Mouse (Mus musculus) CH12.LX (cell line): ENCODE measurements at regions not wholly inside any gene's neighbourhood (a gene's known extent, or its start where the extent isn't known, plus 50 kb on each side); places are given as distances from the start of the nearest gene placed in this dataset.
A peak's percentile ranks its signal among the peaks of the same experiment; 100 is the strongest.

ENCODE experiments used
- DNase-seq: peaks from one replicate; pipeline ENCODE4 v3.0.0-alpha.2; 2013; ENCODE audit errors: extremely low read depth
- H3K27ac ChIP-seq: 2 replicates; pipeline ENCODE4 v1.5.1; 2012; ENCODE audit warnings: low read depth, mild to moderate bottlenecking, control low read depth, moderate library complexity; ENCODE audit not compliant: insufficient read depth
- H3K27me3 ChIP-seq: replicated peaks from 2 replicates; pipeline ENCODE3; 2012; ENCODE audit warnings: inconsistent platforms
- H3K36me3 ChIP-seq, 2 experiments: replicated peaks in 1 of 2; 2 replicates each; pipeline versions ENCODE3 to v1.6.1; 2012; ENCODE audit warnings: inconsistent platforms in 1 of 2, low read length in 1 of 2, mild to moderate bottlenecking in 1 of 2, mixed read lengths in 1 of 2, moderate library complexity in 1 of 2; ENCODE audit not compliant: control insufficient read depth in 1 of 2, insufficient read depth in 1 of 2
- H3K4me1 ChIP-seq, 2 experiments: 2 replicates each; pipeline ENCODE4 v1.6.1; 2012; ENCODE audit warnings: inconsistent platforms in 1 of 2, moderate library complexity in 1 of 2; ENCODE audit not compliant: insufficient read depth in 2 of 2, control insufficient read depth in 1 of 2
- H3K4me2 ChIP-seq: 2 replicates; pipeline ENCODE4 v1.6.1; 2012; ENCODE audit warnings: low read depth, mild to moderate bottlenecking, control low read depth; ENCODE audit not compliant: poor library complexity, insufficient read depth, severe bottlenecking
- H3K4me3 ChIP-seq, 3 experiments: fragments of 150-350 bp in 1 of 3; sonication (generic) in 1 of 3; replicated peaks in 1 of 3; 2 replicates each; pipeline versions ENCODE3 to v1.5.1; 2011 to 2012; ENCODE audit warnings: low read depth in 2 of 3, low read length in 2 of 3, mild to moderate bottlenecking in 2 of 3, moderate library complexity in 2 of 3, control low read depth in 1 of 3, improper control_type of control experiment in 1 of 3, inconsistent platforms in 1 of 3, mixed read lengths in 1 of 3; ENCODE audit not compliant: poor library complexity in 1 of 3
- H3K79me2 ChIP-seq: replicated peaks from 2 replicates; pipeline ENCODE4 v1.6.1; 2012; ENCODE audit warnings: mild to moderate bottlenecking, moderate library complexity; ENCODE audit not compliant: control insufficient read depth, poor library complexity, insufficient read depth, severe bottlenecking; ENCODE audit errors: extremely low read depth
- H3K9ac ChIP-seq: 2 replicates; pipeline ENCODE4 v1.6.1; 2012; ENCODE audit warnings: low read depth, mild to moderate bottlenecking, control low read depth, moderate library complexity; ENCODE audit not compliant: insufficient read depth
- H3K9me3 ChIP-seq: replicated peaks from 2 replicates; pipeline ENCODE3; 2012; ENCODE audit warnings: low read length, inconsistent platforms, mixed read lengths
- EP300 ChIP-seq: IDR thresholded peaks from 2 replicates; pipeline ENCODE4 v1.6.1; 2011; ENCODE audit warnings: low read length, improper control_type of control experiment
- ETS1 ChIP-seq: conservative IDR thresholded peaks from 2 replicates; pipeline ENCODE4 v1.6.1; 2012; ENCODE audit warnings: low read depth, mild to moderate bottlenecking, inconsistent platforms, low read length, improper control_type of control experiment, moderate library complexity
- GABPA ChIP-seq: IDR thresholded peaks from 2 replicates; pipeline ENCODE4 v1.6.1; 2012; ENCODE audit warnings: low read depth, low read length, improper control_type of control experiment, inconsistent platforms; ENCODE audit not compliant: insufficient replicate concordance
- JUN ChIP-seq: IDR thresholded peaks from 2 replicates; pipeline ENCODE4 v1.6.1; 2011; ENCODE audit warnings: low read depth, mild to moderate bottlenecking, low read length, improper control_type of control experiment, moderate library complexity; ENCODE audit not compliant: insufficient read depth
- JUND ChIP-seq: conservative IDR thresholded peaks from 2 replicates; pipeline ENCODE4 v1.6.1; 2011; ENCODE audit warnings: low read depth, low read length, improper control_type of control experiment
- KAT2A ChIP-seq: IDR thresholded peaks from 2 replicates; pipeline ENCODE4 v1.6.1; 2012; ENCODE audit warnings: low read length, improper control_type of control experiment, inconsistent platforms; ENCODE audit not compliant: insufficient replicate concordance
- MAX ChIP-seq: IDR thresholded peaks from 2 replicates; pipeline ENCODE4 v1.6.1; 2011; ENCODE audit warnings: low read length, improper control_type of control experiment
- MEF2A ChIP-seq: IDR thresholded peaks from 2 replicates; pipeline ENCODE4 v1.6.1; 2014; ENCODE audit warnings: low read depth, mild to moderate bottlenecking, inconsistent platforms, low read length, improper control_type of control experiment, borderline replicate concordance
- MXI1 ChIP-seq: IDR thresholded peaks from 2 replicates; pipeline ENCODE4 v1.6.1; 2011; ENCODE audit warnings: mild to moderate bottlenecking, low read depth, low read length, improper control_type of control experiment
- MYC ChIP-seq: IDR thresholded peaks from 2 replicates; pipeline ENCODE4 v1.6.1; 2011; ENCODE audit warnings: low read depth, mild to moderate bottlenecking, improper control_type of control experiment, low read length
- NELFE ChIP-seq: IDR thresholded peaks from 2 replicates; pipeline ENCODE4 v1.6.1; 2011; ENCODE audit warnings: low read depth, low read length, improper control_type of control experiment
- RAD21 ChIP-seq: IDR thresholded peaks from 2 replicates; pipeline ENCODE4 v1.6.1; 2011; ENCODE audit warnings: low read depth, mild to moderate bottlenecking, low read length, improper control_type of control experiment, moderate library complexity
- SIN3A ChIP-seq: IDR thresholded peaks from 2 replicates; pipeline ENCODE4 v1.6.1; 2012; ENCODE audit warnings: low read length, improper control_type of control experiment, inconsistent platforms
- SMC3 ChIP-seq: IDR thresholded peaks from 2 replicates; pipeline ENCODE4 v1.6.1; 2011; ENCODE audit warnings: low read depth, low read length, improper control_type of control experiment
- UBTF ChIP-seq: IDR thresholded peaks from 2 replicates; pipeline ENCODE4 v1.6.1; 2012; ENCODE audit warnings: low read depth, mild to moderate bottlenecking, inconsistent platforms, low read length, improper control_type of control experiment, moderate library complexity
- USF2 ChIP-seq: conservative IDR thresholded peaks from 2 replicates; pipeline ENCODE4 v1.6.1; 2011; ENCODE audit warnings: low read depth, low read length, improper control_type of control experiment
- ZMIZ1 ChIP-seq: IDR thresholded peaks from 2 replicates; pipeline ENCODE4 v1.6.1; 2012; ENCODE audit warnings: low read depth, mild to moderate bottlenecking, inconsistent platforms, low read length, improper control_type of control experiment
- dilution Hi-C: fragments of 300-500 bp; cut with MboI; formaldehyde crosslinking; loops from 2 replicates; pipeline ENCODE4 v1.14.3; 2020; ENCODE audit warnings: low sequenced_read_pairs; ENCODE audit not compliant: extremely low pct_unique_long_range_greater_than_20kb, extremely low pct_ligation_motif_present
- in situ Hi-C: fragments of 300-500 bp; cut with MboI; formaldehyde crosslinking; loops from 3 replicates; pipeline ENCODE4 v1.14.3; 2019; ENCODE audit warnings: low sequenced_read_pairs, low pct_ligation_motif_present, low pct_unique_long_range_greater_than_20kb, mixed read lengths

GRCm38 (mm10) chr4:52361751-52362150 is 77.3 kb upstream of the Smc2 start:
- Histone ChIP-seq H3K9ac (no peak overlapping the region), H3K4me2 (no peak overlapping the region), H3K4me3 (no peak overlapping the region)
- dilution Hi-C loops = no loop called here
- no peak for TF ChIP-seq ZMIZ1
- no peak for TF ChIP-seq EP300
- TF ChIP-seq SMC3 = peak; percentile 14; the same call in 1 of the 2 replicates
- TF ChIP-seq ETS1 = no peak
- TF ChIP-seq, all 38 proteins: peak for 1
- Histone ChIP-seq H3K9me3 (no peaks in the 10 kb centered on the region), H3K36me3 (no peaks in the 10 kb centered on the region), H3K27ac (no peak overlapping the region), H3K4me1 (no peaks in the 10 kb centered on the region), H3K27me3 (no peaks in the 10 kb centered on the region), H3K79me2 (no peaks in the 10 kb centered on the region)
- DNase-seq = peak; percentile 10
- in situ Hi-C loops = no loop called here

GRCm38 (mm10) chr4:52365866-52366265 is 73.2 kb upstream of the Smc2 start:
- in situ Hi-C loops = no loop called here
- no peaks in the 10 kb centered on the region for H3K27me3 ChIP-seq
- no peaks in the 10 kb centered on the region for H3K4me1 ChIP-seq
- no peak overlapping the region for H3K4me2 ChIP-seq
- no peak for DNase-seq
- TF ChIP-seq ZMIZ1 = no peak
- no peak for TF ChIP-seq MXI1
- TF ChIP-seq JUND = no peak
- TF ChIP-seq USF2 = no peak
- no peak for TF ChIP-seq NELFE
- no peak for TF ChIP-seq MAX
- TF ChIP-seq MEF2A = no peak
- no peak for TF ChIP-seq MYC
- no peak for TF ChIP-seq KAT2A
- no peak for TF ChIP-seq JUN
- TF ChIP-seq GABPA = no peak
- TF ChIP-seq UBTF = no peak
- no peak for TF ChIP-seq ETS1
- no peak for TF ChIP-seq RAD21
- no peak for TF ChIP-seq SIN3A
- TF ChIP-seq, all 38 proteins: peak for 0
- no peak overlapping the region for H3K27ac ChIP-seq
- H3K9me3 ChIP-seq = no peaks in the 10 kb centered on the region
- no peak overlapping the region for H3K9ac ChIP-seq
- H3K4me3 ChIP-seq = no peak overlapping the region
- no peaks in the 10 kb centered on the region for H3K79me2 ChIP-seq
- dilution Hi-C loops = no loop called here
- no peaks in the 10 kb centered on the region for H3K36me3 ChIP-seq
